Mouse (Mus musculus) spleen, postnatal 10 days (tissue): ENCODE data around the gene Ptprr.

Source experiments
- DNase-seq, 2 experiments: peaks; one replicate each; pipeline ENCODE4 v3.0.0; 2021 to 2022; ENCODE audit warnings: low spot score in 2 of 2

Gene Ptprr

DNA sequence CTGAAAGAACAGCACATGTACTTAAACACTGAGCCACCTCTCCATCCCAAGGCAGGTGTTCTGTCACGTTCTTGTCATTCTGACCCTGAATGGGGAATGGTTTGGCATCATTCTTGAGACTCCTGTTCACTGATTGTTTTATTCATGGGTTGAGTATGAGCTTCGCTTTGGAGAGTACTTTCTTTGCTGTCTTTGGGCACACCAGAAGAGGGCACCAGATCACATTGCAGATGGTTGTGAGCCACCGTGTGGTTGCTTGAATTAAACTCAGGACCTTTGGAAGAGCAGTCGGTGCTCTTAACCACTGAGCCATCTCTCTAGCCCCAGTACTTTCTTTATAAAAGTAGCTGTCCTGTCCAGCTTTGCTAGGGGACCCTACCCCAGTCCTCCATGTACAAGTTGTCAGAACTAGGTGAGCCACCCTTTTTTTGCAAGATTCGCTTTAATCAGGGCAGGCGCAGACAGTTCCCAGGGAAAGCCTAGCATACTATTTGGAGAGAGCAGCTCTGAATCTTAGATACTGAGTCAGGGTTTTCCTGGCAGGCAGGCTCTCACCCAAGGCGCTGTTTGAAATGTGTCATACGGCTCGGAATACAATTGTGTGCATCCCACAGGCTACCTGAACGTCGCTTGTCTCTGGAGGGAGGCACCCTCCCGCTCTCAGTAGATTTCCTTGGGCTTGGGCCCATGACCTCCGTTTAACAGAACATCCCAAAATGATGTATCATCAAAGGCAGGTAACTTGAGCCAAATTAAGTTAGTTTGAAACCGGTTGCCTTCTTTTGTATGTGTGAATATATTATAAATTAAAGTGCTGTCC is 178.8 kb downstream of the Ptprr start:
- no peak for DNase-seq

DNA sequence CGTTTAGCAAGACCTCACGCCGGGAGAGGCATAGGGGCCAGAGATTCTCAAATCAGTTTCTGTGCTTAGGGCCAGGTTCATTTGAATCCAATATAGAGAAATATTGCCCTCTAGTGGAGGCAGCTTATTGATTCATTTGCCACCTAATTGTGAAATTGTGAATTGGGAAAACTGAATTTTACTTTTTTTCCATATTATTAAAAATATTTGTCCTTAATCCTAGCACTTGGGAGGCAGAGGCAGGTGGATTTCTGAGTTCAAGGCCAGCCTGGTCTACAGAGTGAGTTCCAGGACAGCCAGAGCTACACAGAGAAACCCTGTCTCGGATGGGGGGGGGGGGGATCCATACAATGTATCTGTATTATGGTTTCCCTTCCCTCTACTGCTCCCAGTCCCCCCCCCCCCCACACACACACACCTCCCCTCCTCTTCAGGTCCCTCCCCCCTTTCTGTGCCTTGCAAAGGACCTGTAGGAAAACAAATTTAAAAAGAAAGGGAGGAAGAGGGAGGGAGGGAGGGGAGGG is 179.5 kb downstream of the Ptprr start:
- DNase-seq: no peak

GRCm38 (mm10) chr10:116199035-116199434 is 181.0 kb downstream of the Ptprr start:
- DNase-seq: no peak

- no peak for DNase-seq
Measured at GRCm38 (mm10) chr10:116201542-116201941, 183.5 kb downstream of the Ptprr start.

- DNase-seq: no peak
Measured at GRCm38 (mm10) chr10:116205580-116206358, 187.8 kb downstream of the Ptprr start.

GRCm38 (mm10) chr10:116206449-116206848 is 188.4 kb downstream of the Ptprr start:
- no peak for DNase-seq

GRCm38 (mm10) chr10:116207987-116208726 is 190.1 kb downstream of the Ptprr start:
- DNase-seq: peak in 1 of 2 experiments; percentile 49

DNA sequence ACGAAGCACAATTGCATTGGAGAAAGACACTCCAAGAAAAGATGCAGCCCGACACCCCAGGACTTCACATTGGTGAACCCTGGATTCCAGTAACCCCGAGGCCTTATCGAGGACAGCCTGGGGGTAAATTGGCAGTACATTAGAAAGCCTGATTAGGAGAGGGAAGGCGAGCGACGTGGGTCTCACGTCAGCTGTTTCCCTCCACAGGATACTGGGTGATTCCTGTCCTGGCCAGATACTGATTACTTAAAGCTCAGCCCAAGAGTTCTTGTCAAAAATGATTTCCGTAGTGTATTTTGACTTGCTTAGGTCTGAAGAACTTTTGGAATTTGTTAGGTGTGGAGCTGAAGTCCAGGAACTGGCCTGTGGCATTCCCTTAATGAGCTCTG is 190.7 kb downstream of the Ptprr start:
- DNase-seq: no peak

DNA sequence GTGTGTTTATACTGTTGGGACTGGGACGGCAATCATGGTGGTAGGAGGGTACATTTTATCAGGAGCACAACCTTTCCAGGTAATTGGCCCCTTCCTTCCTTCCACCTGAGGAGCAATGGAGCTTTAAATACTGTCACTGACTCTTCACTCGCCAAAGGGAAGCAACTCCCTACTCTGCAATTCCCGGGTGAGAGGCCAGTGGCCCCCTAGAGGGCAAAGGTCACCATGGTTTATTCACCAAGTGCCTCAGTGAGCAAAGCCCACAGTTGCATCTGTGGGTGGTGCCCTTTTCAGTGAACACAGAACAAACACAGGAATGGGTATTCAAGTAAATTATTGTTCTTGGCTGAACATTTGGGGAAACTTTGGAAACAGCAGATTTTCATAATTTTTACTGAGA is 194.1 kb downstream of the Ptprr start:
- no peak for DNase-seq

DNA sequence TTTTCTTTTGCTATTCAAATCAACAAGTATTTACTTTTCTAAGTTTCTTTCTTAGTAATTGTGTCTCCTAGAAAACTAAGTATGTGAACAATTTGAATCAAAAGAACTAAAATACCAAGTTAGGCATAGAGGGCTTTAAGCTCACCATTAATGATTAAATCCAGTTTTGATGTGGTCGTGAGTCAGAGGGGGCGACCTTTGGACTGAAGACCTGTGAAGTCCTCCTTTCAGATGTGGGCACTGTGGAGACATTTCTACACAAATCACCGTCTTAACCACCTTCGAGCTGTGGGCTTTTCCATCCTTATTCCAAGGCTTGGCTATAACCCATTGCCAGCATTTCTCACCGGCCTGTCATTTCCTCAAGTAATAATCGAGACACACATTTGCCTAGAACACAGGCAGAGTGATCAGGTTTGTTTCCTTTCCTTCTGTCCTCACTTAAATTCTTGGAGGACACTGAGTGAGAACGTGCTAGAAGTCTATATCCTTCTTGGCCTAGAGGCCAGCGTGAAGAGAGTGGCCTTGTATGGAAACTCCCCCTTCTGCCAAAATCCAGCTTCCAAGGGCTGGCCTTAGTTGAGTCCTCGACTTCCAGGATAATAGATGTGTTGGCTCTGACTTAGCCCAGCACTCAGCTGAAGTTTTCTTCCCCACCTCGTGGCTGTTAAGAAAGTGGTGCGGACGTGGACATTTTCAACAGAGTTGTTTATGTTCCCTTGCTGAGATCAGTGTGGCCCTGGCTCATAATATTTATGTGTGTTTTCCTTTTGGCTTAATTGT is 202.5 kb downstream of the Ptprr start:
- no peak for DNase-seq

GRCm38 (mm10) chr10:116235299-116235698 is 217.3 kb downstream of the Ptprr start:
- DNase-seq: no peak

DNA sequence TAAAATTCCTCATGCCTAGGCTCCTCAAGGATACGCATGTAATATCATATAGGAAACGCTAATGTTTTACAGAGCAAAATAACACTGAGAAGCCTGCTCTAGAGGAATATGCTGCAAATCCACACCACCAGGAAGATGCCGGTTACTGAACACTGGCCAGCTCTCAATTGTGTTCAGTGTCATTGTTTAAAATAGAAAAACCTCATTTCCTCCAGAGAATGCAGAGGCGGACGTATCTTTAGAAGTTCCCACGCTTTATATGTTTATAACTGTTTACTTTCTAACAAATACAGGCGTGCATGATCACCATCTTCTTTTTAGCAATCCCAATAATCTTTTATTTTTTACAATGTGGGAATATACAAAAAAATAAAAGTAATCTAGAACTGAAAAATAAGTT is 224.2 kb downstream of the Ptprr start:
- no peak for DNase-seq

GRCm38 (mm10) chr10:116243373-116243772 is 225.4 kb downstream of the Ptprr start:
- DNase-seq: no peak

DNA sequence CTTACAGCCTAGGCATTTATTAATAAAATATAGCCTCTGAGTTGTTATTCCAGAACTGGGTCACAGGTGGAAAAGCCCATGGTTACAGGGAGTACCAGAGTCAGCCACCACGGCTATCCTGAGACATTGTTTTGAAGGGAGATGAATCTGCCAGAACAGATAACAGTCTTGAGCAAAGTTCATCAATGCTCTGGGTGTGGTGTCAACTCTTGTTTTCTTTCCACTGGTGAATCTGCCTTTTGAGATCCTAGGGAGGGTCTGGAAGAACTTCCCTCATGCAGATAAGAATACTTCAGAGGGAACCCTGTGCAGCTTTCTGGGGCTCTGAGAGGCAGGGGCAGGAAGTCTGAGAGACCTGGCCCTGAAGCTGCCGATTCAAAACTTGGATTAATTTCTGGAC is 227.6 kb downstream of the Ptprr start:
- no peak for DNase-seq

GRCm38 (mm10) chr10:116252668-116253067 is 234.7 kb downstream of the Ptprr start:
- DNase-seq: no peak

DNA sequence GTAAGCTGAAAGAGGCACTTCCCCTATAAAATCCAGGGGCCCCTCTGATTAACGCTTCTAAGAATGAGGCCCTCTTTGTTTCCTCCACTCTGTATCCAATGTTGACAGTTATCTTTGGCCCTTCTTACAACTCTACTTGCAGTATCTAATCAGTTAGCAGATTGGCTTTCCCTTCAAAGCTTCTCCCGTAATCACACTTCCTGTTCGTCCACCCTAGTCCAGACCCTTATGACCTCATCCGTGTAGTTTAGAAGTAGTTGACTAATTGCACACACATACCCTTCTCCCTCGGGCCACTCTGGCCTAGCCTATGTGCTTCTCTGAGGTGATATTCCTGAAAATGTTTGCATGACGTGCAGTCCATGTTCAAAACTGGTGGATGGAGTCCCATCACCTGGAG is 236.0 kb downstream of the Ptprr start:
- DNase-seq: no peak

DNA sequence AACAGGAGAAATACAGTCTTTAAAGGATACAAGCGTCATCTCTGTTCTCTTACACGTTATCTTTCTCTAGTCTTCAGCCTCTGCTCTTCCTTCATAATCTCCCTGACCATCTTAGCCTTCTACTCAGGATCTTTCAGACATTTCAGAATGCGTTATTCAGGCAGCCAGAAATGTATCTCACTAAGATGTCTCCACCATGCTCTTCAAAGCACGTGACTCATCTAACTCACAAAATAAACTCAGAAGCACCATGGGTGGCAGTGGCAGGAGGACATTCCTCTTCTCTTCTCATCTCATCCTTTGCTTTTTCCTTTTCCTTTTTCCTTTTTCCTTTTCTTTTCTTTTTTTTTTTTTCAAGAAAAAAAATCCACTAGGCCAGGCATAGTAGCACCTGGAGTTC is 241.3 kb downstream of the Ptprr start:
- DNase-seq: no peak

DNA sequence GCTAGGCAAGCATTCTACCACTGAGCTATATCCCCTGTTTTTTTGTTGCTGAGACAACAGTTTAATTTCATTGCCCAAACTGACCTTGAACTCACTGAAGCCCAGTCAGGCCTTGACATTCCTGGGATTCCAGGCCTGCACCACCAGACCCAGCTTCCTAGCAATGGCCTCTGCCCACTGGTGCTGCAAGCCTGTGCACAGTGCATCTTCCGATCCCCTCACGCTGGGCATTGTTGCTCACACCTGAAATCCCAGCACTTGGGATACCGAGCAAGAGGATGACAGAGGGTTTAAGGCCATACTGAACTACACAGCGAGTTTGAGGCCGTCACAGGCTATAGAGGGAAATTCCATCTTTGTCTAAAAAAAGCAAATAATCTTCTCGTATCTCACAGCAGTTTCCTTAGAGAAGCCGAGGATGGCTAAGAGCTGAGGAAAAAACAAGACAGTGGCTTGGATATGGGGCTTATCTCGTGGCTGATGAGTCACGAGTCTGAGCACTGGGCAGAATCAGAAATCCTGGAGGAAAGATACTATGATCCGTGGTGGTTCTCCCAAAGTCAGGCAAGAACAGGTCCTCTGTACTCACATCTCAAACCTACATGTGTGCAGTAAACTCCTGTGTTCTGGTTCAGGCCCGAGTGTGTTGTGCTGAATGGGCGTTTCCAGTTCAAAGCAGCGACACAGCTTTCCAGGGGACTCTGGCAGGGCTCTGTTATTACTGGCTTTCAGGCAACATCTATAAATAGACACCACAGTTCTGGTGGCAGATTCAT is 242.8 kb downstream of the Ptprr start:
- DNase-seq: no peak

GRCm38 (mm10) chr10:116261559-116261958 is 243.5 kb downstream of the Ptprr start:
- no peak for DNase-seq

DNA sequence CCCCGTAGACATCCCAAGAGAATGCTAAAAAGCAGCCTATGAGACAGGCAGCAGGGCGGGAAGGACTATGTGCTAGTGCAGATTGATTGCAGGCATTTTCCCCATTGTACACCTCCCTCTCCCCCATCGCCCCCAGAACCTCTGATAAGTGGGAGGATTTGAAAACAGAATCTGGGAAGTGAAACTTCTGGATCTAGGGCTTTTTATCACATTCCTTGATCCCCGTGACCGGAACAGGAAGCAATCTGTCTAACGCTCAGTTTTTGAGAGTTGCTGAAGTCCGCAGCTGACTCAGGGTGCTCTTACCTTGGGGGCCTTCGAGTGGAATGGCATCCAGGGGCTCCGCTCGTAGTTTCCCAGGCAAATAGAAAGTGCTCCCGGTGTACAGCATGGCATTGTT is 246.5 kb downstream of the Ptprr start:
- no peak for DNase-seq
